Comparison of ENCODE assay signal across 1 mouse cellular context in the genomic region with DNA sequence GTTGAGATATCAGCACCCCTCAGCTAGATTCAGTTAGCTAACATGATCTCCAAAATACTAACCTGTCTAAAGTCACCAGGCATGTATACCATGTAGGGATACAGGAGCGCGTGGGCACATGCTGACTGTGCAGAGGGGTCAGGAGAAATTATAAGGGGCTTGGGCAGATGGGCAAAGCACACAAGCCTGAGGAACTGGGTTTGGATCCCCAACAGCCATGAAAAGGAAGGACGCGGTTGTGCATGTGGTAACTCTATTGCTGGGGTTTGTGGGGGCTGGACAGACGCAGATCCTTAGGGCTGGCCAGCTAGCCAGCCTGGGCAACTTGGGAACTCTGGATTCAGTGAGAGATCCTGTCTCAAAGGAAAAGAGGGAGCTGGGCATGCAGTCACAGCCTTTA.
TF ChIP-seq lines count a peak whose summit lies in the region.

No protein-coding gene starts in this region.

TF ChIP-seq in myocyte, 11 proteins besides CTCF, POLR2A, EP300 and RAD21:
- TF ChIP-seq REST (IDR thresholded peaks at IDR 0.05; ENCODE audit: insufficient read depth, insufficient read length) (no peak), MAX (IDR thresholded peaks at IDR 0.05; ENCODE audit: low read depth) (no peak), CEBPB (IDR thresholded peaks at IDR 0.05; ENCODE audit: insufficient read depth, poor library complexity, severe bottlenecking) (no peak), TCF3 (IDR thresholded peaks at IDR 0.05; ENCODE audit: insufficient read length, low read depth) (no peak), E2F4 (IDR thresholded peaks at IDR 0.05; ENCODE audit: insufficient read depth) (no peak), TCF12 (IDR thresholded peaks at IDR 0.05; ENCODE audit: insufficient read depth, poor library complexity, severe bottlenecking) (no peak), USF1 (IDR thresholded peaks at IDR 0.05; ENCODE audit: low read depth) (no peak), MYOG (IDR thresholded peaks at IDR 0.05; ENCODE audit: control insufficient read depth in 1 of 3, insufficient read depth in 1 of 3, insufficient read length in 2 of 3, low read depth in 2 of 3) (no peak), MYOD1 (IDR thresholded peaks at IDR 0.05; ENCODE audit: control insufficient read depth in 1 of 3, insufficient read length in 2 of 3, low read depth in 2 of 3) (no peak), POLR2AphosphoS2 (IDR thresholded peaks at IDR 0.05; ENCODE audit: insufficient read length, low read depth) (no peak), SRF (IDR thresholded peaks at IDR 0.05; ENCODE audit: control insufficient read depth, insufficient read length, low read depth) (no peak)
